Mouse (Mus musculus) olfactory bulb, adult 2 months (tissue): ENCODE data around the gene Lime1.

Source experiments
- CTCF ChIP-seq: fragments of 200-500 bp; IDR thresholded peaks from 2 replicates; pipeline ENCODE4 v1.5.1; 2012; ENCODE audit warnings: low read depth, mild to moderate bottlenecking, low read length, moderate library complexity; ENCODE audit not compliant: insufficient read depth
- POLR2A ChIP-seq: fragments of 200-500 bp; IDR thresholded peaks from 2 replicates; pipeline ENCODE4 v1.6.1; 2012; ENCODE audit warnings: mild to moderate bottlenecking, low read depth, low read length, moderate library complexity; ENCODE audit not compliant: insufficient read depth

DNA sequence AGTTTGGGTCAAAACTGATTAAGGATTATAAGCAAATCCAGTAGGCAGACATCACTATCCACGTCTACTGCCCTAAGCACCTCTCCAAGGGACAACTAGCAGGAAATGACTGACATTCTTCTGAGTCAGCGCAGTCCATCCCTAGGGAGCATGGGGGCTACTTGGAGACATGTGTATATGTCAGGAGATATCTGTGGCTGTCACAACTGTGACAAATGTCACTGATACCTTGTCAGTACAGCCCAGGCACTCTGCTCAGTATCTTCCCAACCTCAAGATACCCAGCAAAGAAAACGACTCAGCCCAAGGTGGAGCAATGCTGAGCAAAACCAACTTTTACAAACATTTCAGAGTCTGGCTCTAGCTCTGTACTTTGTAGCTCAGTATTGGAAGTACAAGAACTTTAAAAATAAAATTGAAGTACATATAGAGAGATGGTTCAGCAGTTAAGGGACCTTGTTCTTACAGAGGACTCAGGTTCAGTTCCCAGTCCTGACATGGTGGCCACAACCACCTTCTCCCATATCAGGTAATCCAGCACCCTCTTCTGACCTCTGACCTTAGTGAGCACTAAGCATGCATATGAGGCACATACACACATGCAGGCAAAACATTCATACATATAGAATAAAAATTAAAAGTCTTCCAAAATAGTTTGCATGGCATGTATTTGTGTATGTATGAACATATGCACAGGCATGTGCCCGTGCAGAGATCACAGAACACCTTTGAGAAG lies 41.2 kb downstream of the Lime1 start:
- no peak for TF ChIP-seq CTCF
- TF ChIP-seq POLR2A, result no peak
